Mouse (Mus musculus) CD4-positive, CD25-positive, alpha-beta regulatory T cell, adult 4 months (primary cell): ENCODE measurements around the gene Cela1. TPM values are rescaled to one million over a fixed set of nuclear protein-coding genes. Genes with fewer than 3 reads are reported as not detected.
A peak's percentile ranks its signal among the peaks of the same experiment; 100 is the strongest.

Source experiments
- ATAC-seq: one replicate; pipeline ENCODE4 v1.8.0; 2017
- polyA plus RNA-seq, 2 experiments: library from polyadenylated mRNA; unstranded; fragments of 100-300 nt; shearing (Covaris generic); gene quantifications; one replicate each; pipeline ENCODE4 v1.2.1; 2017

Cela1 gene
- polyA plus RNA-seq, 2 experiments from 2014 or later: 5.7 to 10.5 TPM

DNA sequence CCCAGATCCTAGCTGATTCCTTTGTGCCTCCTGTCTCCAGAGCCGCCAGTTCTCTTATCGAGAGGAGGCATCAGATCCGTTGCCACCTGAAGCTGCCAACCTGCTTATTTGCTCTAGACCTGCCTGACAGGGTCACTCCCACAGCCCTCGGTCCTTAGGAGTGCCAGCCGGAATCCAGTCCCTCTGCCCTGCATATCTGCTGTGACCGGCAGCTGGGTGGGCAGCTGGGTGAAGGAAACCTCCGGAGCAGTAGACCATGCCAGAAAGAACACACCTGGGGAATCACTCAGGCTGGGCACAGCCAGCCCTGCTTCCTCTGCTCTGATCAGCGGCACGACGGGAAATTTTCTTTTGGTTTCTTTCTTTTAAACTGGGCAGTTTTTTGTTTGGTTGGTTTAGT, 54.4 kb downstream of the Cela1 start:
- no peak for ATAC-seq

DNA sequence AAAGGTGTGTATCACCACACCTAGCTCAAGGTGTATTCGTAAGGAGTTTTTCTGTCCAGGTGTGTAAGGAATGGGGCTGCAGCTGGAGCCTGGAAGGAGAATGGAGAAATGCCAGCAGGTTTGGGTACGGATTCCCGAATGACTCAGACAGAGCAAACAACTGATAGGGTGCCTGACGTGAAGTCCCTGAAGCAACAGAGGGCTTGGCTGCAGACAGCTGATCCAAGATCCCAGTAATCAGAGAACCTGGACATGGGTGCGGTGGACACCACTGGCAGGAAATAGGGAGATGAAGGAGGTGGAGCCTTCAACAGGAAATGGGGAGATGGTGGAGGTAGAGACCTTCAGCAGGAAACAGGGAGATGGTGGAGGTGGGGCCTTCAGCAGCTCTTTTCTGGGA, 55.4 kb downstream of the Cela1 start:
- ATAC-seq: no peak

DNA sequence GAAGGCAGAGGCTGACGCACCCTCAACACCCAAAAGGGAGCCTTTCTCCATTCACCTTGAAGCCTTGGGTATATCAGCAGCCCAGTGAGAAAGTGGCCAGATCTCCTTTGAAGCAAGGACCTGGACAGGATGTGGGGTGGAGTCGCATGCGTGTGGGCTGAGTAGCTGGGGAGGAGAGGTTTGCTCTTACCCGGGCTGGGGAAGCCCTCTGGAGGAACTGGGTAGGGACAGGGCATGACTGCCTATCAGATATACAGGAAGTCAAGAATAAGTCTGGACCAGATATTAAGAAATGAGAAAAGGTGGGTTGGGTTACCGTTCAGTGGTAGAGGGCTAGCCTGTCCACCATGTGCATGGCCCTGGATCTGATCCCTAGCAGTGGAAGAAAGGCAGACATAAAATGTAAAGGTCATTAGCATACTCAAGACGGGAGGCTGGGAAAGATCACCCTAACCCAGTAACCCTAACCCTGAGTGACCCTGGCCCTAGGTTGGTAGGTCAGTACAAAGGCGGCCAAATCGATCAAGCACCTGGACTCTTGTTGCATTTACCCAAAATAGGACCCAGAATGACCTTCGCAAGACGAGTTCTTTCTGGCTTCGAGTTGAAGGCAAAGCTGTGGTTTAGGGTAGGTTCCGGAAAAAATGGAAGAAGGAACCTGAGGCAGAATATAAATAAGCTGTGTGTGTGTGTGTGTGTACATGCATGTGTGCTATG, 56.1 kb downstream of the Cela1 start:
- ATAC-seq: peak; percentile 34

DNA sequence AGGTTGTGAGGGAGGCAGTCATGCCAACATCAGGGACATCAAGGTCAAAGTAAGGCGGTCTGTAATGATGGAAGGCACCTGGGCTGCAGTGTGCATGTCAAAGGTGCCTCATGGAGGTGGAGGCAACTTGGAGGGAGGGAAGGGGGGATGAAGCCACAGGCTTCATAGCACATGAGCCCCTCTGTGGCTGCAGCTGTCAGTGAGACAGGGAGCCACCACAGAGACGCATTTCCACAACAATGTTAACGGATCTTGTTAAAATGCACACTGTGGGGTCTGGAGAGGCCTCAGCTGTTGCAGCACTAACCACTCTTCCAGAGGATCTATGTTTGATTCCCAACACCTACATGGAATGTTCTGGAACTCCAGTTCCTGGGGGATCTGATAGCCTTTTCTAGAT, 57.6 kb downstream of the Cela1 start:
- ATAC-seq: no peak

DNA sequence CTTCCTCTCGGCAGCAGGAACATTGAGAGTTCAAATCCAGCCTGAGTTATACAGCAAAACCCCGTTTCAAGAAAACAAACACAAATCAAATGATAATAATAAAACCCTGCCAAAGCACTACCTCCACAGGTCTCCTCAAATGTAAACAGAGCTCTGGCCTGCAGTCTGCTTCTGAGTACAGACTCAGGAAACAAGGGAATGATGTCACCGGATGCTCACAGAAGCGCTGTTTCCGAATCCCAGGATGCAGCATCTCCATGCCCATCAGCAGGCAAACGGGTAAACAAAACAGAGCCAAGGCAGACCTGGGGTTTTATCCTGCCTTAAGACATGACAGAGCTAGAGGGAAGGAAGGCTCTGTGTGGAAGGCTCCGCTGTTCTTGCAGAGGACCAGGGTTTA, 58.9 kb downstream of the Cela1 start:
- no peak for ATAC-seq

DNA sequence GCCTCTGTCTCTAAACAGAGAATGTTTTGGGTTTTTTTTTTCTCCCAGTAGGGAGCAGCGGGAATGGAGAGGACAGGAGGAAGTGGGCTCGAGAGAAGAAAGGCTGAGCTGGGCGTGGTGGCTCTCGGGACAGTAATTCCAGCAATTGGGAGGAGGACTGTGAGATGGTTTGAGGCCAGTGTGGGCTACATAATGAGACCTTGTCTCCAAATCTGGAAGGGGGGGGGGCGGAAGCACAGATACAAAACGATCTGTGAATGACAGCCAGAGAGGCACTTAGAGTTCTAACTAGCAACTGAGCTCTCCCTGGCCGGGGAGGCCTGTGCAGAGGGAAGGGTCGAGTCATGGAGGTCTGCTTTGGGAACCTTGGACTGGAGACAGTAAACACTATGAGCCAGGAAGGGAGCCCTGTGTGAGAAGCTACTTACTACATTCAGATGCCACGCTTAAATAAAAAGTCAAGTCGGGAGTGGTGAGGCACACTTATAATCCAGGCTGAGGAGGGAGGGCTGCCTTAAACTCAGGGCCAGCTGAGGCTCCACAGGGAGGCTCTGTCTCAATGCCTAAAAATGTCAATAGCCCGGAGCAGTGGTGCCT, 59.8 kb downstream of the Cela1 start:
- no peak for ATAC-seq

DNA sequence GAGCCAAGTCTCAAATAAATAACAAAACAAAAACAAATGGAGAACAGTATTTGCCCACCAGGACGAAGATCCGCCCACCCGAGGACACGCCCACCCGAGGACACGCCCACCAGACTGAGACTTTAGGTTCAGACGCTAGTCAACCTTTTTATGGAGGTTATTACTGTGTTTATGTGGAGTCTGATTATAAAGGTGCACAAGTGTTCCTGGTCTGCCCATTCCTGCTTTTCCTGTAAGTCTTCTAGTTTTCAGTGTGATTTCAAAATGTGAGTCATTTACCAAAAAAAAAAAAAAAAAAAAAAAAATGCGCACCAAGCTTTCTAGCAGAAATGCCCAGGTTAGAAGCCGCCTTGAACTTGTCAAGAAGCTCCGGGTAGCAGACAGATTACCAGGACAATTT, 60.4 kb downstream of the Cela1 start:
- no peak for ATAC-seq

DNA sequence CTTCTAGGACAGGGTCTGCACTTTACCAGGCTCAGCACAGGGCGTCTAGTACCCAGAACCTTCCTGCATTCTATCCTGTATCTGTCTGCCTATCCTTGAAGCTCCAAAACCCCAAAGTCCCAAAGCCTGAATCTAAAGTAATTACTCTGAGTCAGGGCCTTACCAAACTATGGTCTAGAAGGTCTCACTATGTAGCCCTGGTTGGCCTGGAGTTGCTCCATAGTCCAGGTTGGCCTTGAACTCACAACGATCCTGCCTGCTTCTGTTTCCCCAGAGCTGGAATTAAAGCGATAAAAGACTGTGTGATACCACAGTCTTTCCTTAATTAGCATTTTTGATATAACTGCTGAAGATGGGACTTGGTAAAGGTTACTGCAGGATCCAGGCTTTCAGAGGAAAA, 63.3 kb downstream of the Cela1 start:
- no peak for ATAC-seq

Other genes starting within 250 kb of the Cela1 start
- gene Letmd1, start 218.9 kb downstream of the Cela1 start, polyA plus RNA-seq: 10 to 100 TPM; 52.3 to 82.7 TPM
- gene Csrnp2, start 192.4 kb downstream of the Cela1 start, polyA plus RNA-seq: 1 to 10 TPM; 1.8 to 2.5 TPM
- 1 to 10 TPM; 6.0 to 6.8 TPM for gene Tfcp2, start 135.9 kb downstream of the Cela1 start, polyA plus RNA-seq
- 10 to 100 TPM; 13.3 to 17.4 TPM for gene Pou6f1, start 87.9 kb downstream of the Cela1 start, polyA plus RNA-seq
- gene Dazap2, start 72.6 kb downstream of the Cela1 start, polyA plus RNA-seq: 100 to 1,000 TPM; 682 to 766 TPM
- gene Smagp, start 51.0 kb downstream of the Cela1 start, polyA plus RNA-seq: not detected
- gene Bin2, start 18.4 kb downstream of the Cela1 start, polyA plus RNA-seq: 100 to 1,000 TPM; 283 to 390 TPM
- gene Galnt6, start 41.5 kb upstream of the Cela1 start, polyA plus RNA-seq: 100 to 1,000 TPM in 1 of 2 experiments, 10 to 100 TPM in 1; 63.9 to 105 TPM
- gene Slc4a8, start 73.8 kb upstream of the Cela1 start, polyA plus RNA-seq: 1 to 10 TPM; 5.7 to 7.7 TPM
- under 1 TPM; 0.29 to 0.32 TPM for gene Scn8a, start 181.9 kb upstream of the Cela1 start, polyA plus RNA-seq